Mouse (Mus musculus) right cerebral cortex, postnatal 36 days (tissue): ENCODE measurements around the gene 2810459M11Rik.
"Not testable (repeated sequence)": the region's sequence is repeated elsewhere in the genome, so short reads cannot be mapped to it uniquely, and the experiment has no call there.

ENCODE experiments used
- DNase-seq, 2 experiments: peaks; one replicate each; pipeline ENCODE4 v3.0.0; 2022; ENCODE audit warnings: low spot score in 2 of 2, mixed read lengths in 1 of 2

2810459M11Rik gene

DNA sequence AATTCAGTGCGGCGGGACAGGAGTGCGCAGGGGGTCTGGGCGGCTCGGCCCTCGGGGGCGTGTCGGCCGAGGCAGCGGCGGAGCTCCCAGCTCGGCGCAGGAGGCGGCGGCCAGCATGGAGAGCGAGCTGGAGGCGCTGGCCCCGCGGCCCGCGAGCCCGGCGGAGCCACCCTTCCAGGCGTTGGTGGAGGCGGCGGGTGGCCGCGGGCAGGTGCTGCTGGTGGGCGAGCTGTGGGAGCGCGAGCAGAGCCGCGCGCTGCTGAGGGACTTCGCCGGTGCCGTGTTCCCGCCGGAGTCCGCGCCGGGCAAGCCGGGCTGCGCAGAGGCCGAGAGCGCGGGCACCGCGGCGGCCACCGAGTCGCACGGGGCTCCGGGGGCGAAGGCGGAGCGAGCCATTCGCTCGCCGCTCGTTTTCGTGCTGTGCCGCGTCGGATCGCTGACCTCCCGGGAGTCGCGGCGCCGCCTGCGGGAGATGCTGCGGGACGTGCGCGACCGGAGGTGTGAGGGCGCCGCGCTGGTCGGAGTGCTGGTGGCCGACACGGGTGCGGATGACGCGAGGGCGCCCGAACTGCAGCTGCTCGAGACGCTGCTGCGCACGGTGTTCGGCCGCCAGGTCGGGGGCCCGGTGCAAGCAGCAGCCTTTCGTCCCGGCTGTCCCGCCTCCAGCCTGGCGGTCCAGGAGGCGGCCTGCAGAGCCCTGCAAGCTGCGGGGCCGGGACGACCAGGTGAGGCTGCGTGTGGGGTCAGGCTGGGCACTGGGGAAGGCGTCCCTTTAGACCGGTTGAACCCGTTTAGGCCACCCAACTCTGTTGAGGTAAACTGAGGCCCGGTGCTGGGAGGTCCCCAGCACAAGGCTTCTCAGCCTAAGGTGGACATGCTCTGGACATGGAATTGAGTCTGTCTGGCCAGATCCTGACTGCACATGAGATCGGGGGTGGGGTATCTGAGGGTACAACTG, at the start of gene 2810459M11Rik:
Gene 2810459M11Rik, plus strand, starts transcription at position 16 of the 958 bp plus-strand sequence.
- peak in 1 of 2 experiments; percentile 20 for DNase-seq

DNA sequence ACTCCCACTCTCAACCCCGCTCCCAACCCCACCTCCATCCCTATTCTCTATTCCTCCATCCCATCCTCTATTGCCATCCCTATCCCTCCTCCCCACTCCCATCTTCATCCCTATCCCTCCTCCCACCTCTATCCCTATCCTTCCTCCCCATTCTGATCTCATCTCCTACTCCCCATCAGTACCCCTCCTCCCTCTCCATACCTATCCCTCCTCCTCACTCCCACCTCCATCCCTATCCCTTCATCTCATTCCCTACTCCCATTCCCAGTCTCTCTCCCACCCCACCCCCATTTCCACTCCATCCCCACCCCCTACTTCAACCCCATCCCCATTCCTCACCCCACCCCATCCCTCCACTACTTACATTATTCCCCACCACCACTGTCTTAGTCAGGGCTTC, 48.4 kb upstream of the 2810459M11Rik start:
- no peak for DNase-seq

DNA sequence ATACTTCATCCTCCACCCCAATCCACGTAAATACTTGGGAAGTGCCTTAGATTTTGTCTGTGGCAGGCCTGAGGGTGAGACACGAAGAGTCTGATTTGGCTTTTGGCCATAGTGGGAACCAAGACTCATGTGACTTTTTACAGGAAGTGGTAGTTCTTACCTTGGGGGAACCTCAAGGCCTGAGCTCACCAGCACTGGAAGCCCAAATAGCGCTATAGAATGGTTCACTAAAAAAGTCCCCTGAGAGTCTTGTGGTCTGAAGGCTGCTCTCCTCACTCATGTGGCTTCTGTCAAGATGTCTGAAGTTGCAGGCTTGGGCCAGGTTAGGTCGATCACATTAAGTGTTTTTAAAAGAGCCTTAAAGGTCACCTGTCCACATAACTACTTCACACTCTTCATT, 47.7 kb upstream of the 2810459M11Rik start:
- no peak for DNase-seq

DNA sequence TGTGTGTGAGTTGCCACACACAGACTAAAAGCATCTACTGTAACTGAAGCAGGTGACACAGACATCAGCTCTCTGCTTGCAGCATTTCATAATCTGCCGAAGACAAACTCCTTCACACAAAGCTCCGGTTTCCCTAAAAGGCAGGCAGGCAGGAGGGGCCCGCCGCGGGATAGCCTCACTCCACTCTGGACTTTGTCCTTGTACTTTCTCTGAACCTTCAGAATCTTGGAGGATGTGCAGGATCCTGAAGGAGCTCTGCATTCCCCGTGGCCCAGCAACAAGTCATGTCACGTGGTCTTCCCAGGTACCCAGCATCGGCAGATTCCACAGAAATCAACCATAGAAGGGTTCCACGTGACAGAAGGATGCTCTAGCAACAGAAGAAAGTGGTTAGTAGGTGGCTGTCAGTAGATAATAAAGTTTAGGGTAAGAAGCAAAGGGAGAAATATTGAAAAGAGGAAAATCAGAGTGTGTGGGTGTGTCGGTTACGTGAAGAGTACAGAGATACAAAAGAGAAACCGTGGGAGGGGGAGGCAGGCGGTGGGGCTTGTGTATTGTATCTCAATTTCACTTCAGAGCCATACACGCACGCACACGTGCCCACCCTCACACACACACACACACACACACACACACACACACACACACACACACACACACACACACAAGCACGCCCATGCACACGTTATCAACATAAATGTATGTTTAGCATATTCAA, 45.7 kb upstream of the 2810459M11Rik start:
- DNase-seq, result peak; percentile 28 to 34

DNA sequence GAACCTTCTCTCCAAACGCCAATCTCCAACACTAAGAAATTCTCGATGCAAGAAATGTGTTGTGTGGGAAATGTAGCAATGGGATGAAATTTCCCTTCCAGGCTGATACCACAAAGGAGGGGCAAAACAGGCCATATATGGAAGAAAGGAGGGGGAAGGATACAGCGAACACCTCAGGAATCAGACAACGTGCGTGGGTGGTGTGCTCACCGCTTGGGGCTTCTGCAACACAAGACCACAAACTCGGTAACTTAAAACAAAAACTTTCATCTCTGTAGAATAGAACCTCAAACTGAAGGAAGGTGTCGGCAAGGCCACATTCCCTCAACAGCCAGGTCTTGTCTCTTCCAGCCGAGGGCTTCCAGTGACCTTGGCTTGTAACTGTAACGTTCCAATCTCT, 40.1 kb upstream of the 2810459M11Rik start:
- DNase-seq, result no peak

DNA sequence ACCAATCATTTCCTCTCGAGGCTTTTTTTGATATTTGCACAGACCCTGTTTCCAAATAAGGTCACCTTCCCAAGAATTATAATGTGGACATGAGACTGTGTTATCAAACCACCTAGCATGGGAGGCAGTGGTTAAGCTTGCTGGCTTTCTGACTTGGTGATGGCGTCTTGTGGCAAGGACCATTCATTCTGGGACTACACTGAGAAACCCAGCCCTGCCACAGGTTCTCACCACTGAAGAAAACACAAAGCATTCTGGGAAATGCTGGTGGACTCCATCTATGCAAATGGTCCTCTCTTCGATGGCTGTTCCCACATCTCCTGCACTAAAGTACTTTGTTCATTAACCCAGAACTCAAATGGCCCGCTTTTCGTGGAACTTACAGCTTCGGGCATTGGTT, 39.6 kb upstream of the 2810459M11Rik start:
- DNase-seq, result no peak

DNA sequence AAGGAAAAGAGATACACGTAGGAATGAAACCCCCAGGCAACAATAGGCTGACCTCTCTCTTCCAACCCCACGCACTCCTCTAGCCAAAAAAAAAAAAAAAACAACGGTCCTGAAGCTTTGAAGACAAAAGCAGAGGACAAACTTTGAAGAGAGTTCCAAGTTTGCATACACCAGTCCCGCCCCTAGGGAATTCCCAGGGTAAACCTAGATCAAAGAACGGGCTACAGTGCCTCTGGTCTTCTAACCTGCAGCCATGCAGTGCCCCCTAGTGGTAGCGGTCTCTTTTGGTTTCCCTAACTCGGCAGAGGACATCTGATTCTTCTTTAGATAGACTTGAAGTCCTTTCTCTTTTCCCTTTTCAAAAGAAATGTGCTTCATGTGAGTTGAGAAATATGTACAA, 37.9 kb upstream of the 2810459M11Rik start:
- DNase-seq, result peak; percentile 82 to 84

DNA sequence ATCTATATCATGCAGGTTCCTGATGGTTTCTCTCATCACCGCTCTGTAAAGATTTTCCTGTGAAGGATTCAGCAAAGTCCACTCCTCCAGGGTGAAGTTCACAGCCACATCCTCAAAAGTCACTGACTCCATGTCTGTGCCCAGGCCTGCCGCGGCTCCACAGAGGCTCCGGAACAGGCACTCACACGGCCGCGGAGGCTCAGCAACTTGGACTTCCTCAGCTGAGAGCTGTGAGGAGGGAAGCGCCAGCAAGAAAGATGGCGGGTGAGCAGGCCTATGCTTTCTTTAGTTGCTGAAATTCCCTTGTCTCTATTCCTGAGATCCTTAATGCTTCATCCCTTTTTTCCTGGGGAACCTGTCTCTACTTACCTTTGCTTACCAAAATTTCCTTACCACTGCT, 29.9 kb upstream of the 2810459M11Rik start:
- DNase-seq, result not testable (repeated sequence)

DNA sequence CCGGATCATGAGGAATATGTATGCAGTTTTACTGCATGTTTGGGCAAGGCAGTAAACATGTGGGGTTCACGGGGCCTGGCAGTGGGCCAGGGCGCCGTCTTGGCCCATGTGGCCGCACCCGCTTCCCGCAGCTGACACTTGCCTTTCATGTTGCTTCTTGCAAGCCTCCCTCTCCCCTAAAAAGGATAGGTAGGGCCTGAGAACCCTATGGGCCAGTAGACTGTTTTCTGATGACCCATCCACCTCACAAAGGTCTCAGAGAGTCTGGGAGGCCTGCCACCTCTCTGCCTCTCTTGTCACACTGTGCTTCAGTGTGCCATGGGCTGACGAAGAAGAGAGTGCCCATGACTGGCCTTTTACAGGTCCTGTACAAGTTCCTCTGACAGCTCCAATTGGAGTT, 29.1 kb upstream of the 2810459M11Rik start, which contains the start of gene Spata3:
Gene Spata3, plus strand, starts transcription at position 301 of the 400 bp plus-strand sequence.
- no peak for DNase-seq

DNA sequence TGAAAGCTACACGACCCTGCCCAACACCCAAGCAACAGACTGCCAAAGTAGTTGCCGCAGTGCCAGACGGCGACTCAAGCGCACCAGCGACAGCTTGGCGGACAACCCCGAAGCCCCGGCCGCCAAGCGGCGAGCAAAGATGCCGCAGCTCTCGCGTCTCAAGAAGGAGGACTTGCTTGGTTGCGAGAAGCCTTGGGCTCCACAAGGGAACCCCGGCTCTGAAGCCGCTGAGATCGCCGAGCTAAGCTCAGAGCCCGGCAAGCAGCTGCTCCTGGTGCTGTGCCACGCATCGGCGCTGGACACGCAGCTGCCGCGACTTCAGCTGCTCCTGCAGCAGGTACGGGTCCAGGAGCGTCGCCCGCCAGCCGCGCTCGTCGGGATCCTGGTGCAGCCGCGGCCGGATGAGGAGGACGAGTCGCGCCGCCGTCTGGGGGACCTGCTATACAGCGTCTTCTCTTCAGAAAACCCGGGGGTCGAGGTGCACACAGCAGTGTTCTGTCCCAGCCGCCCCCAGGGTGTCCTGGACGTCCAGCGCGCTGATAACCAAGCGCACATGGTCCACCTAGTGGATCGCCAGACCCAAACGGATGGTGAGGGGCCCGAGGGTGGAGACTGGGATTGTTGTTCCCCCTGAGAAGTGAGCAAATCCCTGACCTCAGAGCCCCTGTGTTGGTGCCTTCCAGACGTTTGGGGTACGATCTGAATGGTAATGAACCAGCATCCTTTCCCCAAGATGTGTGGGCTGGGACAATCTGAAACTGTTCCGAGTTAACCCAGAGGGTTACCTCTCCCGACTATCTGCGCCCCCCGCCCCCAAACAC, 27.2 kb upstream of the 2810459M11Rik start:
- peak; percentile 56 for DNase-seq

DNA sequence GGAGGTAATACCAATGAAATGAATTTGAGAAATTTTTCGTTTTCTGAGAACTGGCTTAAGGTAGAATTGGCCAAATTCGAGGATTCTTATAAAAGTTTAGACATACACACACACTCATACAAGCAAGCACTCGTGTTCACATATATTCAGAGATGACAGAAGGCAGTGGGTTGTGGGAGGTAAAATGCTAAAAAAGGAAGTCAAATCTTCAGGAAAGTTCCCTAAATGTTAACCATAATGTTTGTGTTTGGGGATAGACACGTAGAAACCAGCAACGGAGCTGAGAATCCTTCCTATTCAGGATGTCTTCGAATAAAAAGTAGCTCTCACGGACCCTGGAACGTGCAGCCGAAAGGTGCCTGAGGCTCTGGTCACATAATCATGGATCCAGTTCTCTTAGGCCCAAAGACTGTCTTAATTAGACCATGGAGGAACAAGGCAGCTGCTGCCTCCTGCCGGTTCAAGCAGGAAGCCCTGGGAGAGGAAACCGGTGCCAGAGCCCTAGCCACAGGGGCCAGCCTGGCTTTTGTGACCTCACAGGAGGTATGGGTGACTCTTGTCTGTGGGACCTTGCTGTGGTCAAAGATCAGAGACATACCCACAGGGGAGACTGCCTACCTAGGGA, 24.2 kb upstream of the 2810459M11Rik start:
- DNase-seq, result peak; percentile 38 to 39

DNA sequence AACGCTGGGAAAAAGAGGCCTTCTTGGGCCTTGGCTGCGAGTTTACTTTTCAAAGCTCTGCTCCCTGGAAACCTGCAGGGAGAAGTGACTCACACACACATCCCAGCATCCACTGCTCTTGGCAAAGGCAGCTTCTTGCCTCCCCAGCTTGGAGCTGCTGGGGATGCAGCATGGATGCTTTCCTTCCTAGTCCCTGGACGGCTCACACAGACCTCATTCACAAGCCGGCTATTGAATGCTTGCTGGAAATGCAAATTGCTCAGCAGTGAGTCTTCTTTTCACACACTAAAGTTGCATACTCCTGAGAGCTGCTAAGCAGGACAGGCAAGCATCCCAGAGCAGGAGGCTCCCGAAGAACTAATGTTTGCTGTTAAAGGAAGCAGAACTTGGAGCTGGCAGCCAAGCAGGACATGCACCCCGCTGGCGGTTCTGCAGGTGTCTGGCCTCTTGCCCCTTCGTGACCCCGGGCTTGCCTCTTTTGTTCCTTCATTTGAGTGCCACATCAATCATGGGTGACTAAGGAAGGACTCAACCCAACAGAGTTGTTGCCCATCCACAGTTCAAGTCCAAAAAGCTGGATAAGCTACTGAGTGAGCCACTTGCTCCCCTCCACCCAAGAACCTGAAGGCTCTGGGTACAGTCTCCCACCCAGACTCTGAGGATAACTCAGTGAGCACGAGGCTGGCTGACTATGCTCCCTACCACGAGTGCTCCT, 13.2 kb upstream of the 2810459M11Rik start:
- peak; percentile 59 to 80 for DNase-seq

DNA sequence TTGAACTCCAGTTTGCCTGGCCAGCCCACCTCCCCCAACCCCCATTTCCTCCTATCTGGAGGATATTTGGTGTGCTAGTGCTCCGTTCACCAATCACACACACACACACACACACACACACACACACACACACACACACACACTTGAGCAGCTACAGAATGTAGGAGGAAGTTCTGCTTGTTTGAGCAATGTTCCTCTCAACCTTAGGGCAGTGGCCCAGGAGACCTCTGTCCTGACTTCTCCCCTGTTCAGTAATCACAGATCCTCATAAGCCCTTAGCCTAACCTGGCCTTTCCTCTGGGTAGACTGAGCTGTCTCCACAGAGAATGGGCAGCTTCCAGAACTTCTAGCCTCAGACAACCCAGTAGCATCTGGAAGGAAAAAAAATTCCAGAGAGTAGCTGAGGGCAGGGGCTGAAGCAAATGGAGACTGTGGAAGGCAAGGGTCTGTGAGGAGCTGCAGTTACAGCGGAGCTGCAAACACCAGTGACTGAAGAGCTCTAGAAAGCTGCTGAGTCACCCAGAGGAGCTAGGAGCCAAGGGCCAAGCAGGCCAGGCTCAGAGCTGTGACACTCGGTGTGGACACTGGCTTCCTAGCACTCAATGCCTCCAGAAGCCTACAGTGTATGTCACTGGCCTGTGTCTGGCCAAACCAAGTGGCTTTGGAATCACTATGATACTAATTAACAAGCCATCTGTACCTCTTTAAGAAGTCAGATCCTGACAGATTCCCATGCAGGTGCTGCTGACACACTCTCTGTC, 7.3 kb upstream of the 2810459M11Rik start:
- DNase-seq, result no peak

DNA sequence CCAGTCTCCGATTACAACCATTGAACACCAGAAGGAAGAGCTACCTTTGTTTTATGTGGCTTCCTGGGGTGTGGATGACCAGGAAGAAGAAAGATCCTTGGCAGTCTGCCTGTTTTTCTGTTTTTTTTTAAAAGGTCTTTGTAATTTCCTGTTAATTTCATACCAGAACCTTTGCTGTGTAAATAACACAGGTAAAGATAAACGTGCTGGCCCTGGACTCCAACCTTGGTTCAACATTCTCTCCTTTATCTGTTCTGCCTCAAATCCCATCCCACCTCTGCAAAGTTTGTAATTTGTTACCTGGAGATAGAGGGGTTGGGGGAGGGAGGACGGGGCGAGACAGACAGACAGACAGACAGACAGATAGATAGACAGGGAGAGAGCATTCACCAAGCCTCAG, 5.5 kb upstream of the 2810459M11Rik start:
- no peak for DNase-seq

DNA sequence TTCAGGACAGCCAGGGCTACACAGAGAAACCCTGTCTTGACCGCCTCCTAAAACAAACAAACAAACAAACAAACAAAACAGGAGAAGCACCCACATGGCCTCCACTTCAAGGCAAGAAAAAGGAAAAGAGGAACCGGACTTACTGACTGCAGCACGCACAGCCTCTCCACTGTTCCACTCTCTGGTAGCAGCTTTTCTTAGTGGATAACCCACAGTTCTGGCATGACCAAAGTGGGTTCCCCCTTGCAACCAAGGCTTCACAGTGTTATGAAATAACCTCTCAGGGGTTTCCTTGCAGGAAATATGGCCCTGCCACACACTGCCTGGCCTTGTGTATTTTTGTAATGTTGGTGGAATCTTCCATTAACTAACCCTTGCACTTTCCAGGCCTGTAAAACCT, 4.8 kb upstream of the 2810459M11Rik start:
- no peak for DNase-seq

DNA sequence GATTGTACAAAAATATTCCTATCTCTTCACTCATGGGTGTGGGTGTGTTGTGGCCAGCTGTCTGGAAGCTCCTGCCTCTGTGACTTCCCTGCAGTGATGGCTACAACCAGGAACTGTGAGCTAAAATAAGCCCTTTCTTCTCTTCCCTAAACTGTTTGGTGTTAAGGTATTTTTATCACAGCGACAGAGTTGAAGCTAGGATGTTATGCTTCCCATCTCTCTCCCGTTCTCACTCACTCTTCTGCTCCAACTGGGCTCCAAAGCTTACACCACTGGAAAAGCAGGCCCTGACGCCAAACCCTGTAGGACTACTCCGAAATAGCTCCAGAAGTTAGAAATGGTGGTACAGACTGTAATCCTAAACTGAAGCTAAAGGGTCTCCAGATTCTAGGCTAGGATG, 607 bp upstream of the 2810459M11Rik start:
- no peak for DNase-seq

DNA sequence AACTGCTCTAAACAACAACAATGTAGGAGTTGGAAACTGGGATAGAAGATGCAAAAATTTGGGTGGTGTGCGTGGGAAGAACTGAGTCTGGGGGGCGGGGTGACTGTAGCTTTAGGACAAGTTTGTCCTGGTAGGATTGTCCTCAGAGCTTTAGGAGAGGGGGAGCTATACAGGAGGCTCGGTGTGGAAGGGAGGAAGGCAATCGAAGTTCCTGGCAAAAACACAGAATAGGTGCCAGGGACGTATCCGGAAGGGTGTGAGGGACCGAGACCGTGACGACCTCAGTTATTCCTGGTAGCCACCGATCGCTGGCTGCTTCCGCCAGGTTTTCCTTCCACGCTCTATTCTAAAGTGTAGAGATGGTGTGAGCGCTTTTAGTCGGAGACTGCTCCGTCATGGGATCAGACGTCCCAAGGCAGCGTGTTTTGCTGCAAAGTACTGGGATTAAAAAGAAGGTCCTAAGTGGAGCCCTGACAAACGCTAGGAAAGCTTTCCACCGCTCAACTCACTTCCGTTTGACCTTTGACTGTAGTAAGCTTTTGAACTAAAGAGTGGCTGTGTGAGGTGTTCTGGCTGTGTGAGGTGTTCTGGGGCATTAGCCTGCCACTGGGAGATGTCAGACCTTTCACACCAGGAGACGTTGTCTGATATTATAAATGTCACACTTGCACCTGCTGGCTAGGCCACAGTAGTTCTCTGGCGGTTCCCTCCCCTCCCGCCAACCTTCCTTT, 1.3 kb downstream of the 2810459M11Rik start:
- no peak for DNase-seq

DNA sequence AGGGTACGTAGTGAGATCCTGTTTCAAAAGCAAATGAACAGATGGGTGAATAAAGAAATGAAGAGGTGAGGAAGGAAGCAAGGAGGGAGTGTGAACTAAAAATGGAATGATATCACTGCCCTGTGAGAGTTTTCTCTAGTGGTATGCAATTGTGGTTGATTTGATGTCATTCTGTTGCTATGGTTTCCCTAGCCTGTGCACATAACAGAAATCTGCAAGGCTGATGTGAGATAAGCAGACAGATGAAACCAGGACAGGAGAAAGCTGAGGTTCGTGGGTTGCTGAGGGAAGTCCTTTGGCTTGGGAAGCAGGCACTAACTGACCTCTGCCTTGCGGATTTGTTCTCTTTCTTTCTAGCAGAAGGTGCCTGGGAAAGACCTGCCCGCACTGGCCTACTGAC, 2.6 kb downstream of the 2810459M11Rik start:
- no peak for DNase-seq

DNA sequence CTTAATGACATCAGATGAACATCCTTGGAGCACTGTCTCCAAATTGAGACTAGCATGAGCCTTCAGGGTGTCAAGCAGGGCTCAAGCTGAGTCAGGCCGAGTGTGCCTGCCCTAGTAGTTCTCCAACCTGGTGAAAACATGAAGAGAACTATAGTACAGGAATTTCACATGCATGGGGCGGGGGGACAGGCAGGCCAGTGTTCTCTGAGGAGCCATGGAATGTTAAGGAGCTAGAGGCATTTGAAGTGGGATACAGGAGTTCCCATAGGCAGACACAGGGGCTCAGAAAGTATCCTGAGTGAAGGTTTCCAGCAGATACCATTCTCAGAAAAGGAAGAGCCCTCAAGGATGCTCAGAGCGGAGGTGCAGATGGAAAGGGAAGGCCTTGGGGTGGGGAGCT, 3.1 kb downstream of the 2810459M11Rik start:
- no peak for DNase-seq
